Mouse (Mus musculus) right cerebral cortex, postnatal 4 days (tissue): ENCODE data around the gene Uxs1.

Source experiments
- DNase-seq: peaks from one replicate; pipeline ENCODE4 v3.0.0-alpha.2; 2022

The Uxs1 gene

GRCm38 (mm10) chr1:43827763-43828194 is at the start of gene Uxs1:
Gene Uxs1 (minus strand): TSS chr1:43827800.
- DNase-seq: peak; percentile 95

- no peak for DNase-seq
Observed at GRCm38 (mm10) chr1:43877233-43877632, 49.6 kb upstream of the Uxs1 start.

GRCm38 (mm10) chr1:43871116-43871515 is 43.5 kb upstream of the Uxs1 start:
- DNase-seq: no peak

GRCm38 (mm10) chr1:43868510-43868909 is 40.9 kb upstream of the Uxs1 start:
- no peak for DNase-seq

- no peak for DNase-seq
Observed at GRCm38 (mm10) chr1:43864758-43865157, 37.2 kb upstream of the Uxs1 start.

- no peak for DNase-seq
Observed at GRCm38 (mm10) chr1:43862614-43863013, 35.0 kb upstream of the Uxs1 start.

- no peak for DNase-seq
Observed at GRCm38 (mm10) chr1:43858988-43859387, 31.4 kb upstream of the Uxs1 start.

GRCm38 (mm10) chr1:43857656-43858055 is 30.1 kb upstream of the Uxs1 start:
- no peak for DNase-seq

GRCm38 (mm10) chr1:43855591-43855990 is 28.0 kb upstream of the Uxs1 start:
- DNase-seq: no peak

GRCm38 (mm10) chr1:43843398-43843797 is 15.8 kb upstream of the Uxs1 start:
- no peak for DNase-seq

GRCm38 (mm10) chr1:43837236-43837635 is 9.6 kb upstream of the Uxs1 start:
- no peak for DNase-seq

- no peak for DNase-seq
Observed at GRCm38 (mm10) chr1:43830096-43830495, 2.5 kb upstream of the Uxs1 start.

- DNase-seq: peak; percentile 23
Observed at GRCm38 (mm10) chr1:43827002-43827762, 418 bp downstream of the Uxs1 start.

GRCm38 (mm10) chr1:43826628-43827001 is 985 bp downstream of the Uxs1 start:
- DNase-seq: no peak

- DNase-seq: no peak
Observed at GRCm38 (mm10) chr1:43823406-43823805, 4.2 kb downstream of the Uxs1 start.

GRCm38 (mm10) chr1:43822586-43822985 is 5.0 kb downstream of the Uxs1 start:
- no peak for DNase-seq

- DNase-seq: no peak
Observed at GRCm38 (mm10) chr1:43821804-43822203, 5.8 kb downstream of the Uxs1 start.

- DNase-seq: no peak
Observed at GRCm38 (mm10) chr1:43820571-43820970, 7.0 kb downstream of the Uxs1 start.

GRCm38 (mm10) chr1:43819091-43819490 is 8.5 kb downstream of the Uxs1 start:
- DNase-seq: no peak

- no peak for DNase-seq
Observed at GRCm38 (mm10) chr1:43818356-43818755, 9.2 kb downstream of the Uxs1 start.

- DNase-seq: no peak
Observed at GRCm38 (mm10) chr1:43811764-43812163, 15.8 kb downstream of the Uxs1 start.

- no peak for DNase-seq
Observed at GRCm38 (mm10) chr1:43811055-43811454, 16.5 kb downstream of the Uxs1 start.

- no peak for DNase-seq
Observed at GRCm38 (mm10) chr1:43809351-43809750, 18.2 kb downstream of the Uxs1 start.

GRCm38 (mm10) chr1:43803906-43804474 is 23.6 kb downstream of the Uxs1 start:
- no peak for DNase-seq

GRCm38 (mm10) chr1:43798048-43798447 is 29.6 kb downstream of the Uxs1 start:
- DNase-seq: no peak
